Mouse (Mus musculus): ENCODE data around the gene Cfap73.

The Cfap73 gene

GRCm38 (mm10) chr5:120611416-120611815 lies 22.6 kb downstream of the Cfap73 start:
- no peak for DNase-seq

- peak; percentile 65 to 76 for DNase-seq
Measured at GRCm38 (mm10) chr5:120610906-120611305, 23.1 kb downstream of the Cfap73 start.

DNA sequence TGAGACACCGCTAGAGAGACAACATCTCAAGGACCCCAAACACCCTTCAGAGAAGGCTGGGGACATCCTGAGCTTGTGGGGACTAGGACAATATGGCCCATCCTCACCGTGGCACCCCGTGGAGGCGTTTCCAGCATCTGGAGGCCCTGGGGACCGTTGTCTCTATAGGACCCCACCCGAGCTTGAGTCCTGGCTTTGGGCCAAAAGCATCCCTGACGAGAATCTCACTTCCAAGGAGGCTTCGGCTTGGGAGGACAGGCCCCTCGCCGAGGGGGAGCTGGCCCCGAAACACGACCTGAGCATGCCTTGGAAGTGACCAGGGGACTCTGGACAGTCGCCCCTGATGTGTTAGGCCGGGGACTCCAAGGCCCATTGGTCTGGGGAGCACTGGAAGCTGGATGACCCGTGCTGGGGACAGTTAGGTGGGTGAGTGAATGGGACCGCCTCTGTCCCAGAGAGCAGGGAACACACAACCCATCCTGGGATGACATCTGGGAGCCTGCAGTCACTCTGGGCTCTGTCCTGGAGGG lies 24.7 kb downstream of the Cfap73 start:
- no peak for DNase-seq

- DNase-seq: no peak
Measured at GRCm38 (mm10) chr5:120607335-120607734, 26.7 kb downstream of the Cfap73 start.

DNA sequence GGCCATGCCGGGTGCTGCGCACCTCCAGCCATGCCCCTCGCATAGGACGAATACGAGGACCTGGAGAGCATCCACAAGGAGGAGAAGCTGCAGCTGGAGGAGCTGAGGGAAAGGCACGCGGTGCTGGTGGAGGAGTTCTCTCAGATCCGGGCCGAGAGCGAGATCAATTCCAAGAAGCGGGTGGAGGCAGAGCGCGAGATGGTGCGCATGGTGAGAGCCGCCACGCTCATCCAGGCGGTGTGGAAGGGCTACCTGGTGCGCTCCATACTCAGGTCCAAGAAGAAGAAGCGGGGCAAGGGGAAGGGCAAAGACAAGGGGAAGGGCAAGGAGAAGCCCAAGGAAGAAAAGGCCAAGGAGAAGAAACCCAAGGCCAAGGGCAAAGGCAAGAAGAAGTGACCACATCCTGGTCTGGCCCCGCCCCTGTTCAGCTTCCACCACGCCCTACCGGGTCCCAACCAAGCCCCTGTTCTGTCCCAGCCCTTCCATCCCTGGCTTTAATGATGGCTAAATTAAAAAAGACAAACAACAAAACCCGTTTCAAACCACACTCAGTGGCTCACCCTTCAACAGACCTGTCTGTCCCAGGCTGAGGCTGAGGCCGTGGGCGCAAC lies 27.3 kb downstream of the Cfap73 start:
- no peak for DNase-seq

GRCm38 (mm10) chr5:120605688-120606087 lies 28.3 kb downstream of the Cfap73 start:
- peak; percentile 88 to 95 for DNase-seq

GRCm38 (mm10) chr5:120605241-120605661 lies 28.8 kb downstream of the Cfap73 start:
- no peak for DNase-seq

GRCm38 (mm10) chr5:120604839-120605238 lies 29.2 kb downstream of the Cfap73 start:
- DNase-seq: peak; percentile 89 to 96

DNA sequence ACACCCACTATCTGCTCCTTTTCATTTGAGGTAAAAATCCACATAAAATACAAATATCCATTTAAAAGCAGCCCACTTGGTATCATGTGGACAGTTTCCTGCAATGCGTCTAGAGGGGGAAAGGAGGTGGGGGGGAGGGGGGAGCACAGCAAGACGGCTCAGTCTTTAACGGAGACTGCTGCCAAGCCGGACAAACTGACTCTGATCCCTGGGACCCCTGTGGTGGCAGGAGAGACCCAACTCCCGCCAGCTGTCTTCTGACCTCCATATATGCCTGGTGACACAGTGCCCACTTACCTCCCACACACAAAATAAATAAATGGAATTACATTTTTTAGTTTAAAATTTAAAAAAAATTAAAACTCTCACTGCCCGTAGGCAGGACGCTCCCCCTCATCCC lies 30.5 kb downstream of the Cfap73 start:
- no peak for DNase-seq

DNA sequence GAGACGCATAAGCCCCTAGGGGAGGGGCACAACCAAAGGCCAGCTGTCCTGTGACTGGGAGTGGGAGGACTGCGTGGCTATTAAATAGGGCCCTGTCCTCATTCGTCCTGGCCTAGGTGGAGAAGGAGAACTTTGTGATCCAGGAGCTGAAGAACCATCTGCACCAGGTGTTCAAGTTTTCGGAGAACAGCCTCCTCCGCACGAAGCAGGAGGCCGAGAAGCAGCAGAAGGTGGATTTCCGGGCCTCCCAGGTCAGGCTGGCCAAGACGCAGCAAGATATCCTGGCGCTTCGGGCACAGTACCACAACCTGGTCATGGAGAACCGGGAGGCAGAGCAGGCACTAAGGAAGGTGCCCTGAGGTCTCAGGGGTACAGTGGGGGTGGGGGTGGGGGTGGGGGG lies 31.8 kb downstream of the Cfap73 start:
- no peak for DNase-seq

- DNase-seq: peak; percentile 38 to 69
Measured at GRCm38 (mm10) chr5:120600946-120601668, 32.9 kb downstream of the Cfap73 start.

DNA sequence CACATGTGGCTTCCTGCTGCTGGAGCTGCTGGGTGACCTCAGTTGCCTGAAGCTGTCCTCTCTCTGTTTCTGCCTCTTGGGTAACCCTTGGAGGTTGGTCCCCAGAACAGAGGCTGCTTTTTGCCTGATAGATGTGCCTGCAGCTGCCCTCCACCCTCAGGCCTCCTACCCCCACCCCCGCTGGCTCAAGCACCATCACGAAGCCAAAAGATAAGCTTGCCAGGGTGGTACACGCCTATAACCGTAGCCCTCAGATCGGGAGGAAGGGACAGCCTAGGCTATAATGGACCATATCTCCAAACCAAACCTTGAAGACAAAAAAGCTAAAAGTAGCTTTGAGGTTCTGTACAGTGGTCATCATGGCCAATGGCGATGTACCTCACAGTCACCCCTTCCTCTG lies 34.4 kb downstream of the Cfap73 start:
- DNase-seq: no peak

GRCm38 (mm10) chr5:120594485-120594884 lies 39.5 kb downstream of the Cfap73 start:
- peak; percentile 46 to 81 for DNase-seq

DNA sequence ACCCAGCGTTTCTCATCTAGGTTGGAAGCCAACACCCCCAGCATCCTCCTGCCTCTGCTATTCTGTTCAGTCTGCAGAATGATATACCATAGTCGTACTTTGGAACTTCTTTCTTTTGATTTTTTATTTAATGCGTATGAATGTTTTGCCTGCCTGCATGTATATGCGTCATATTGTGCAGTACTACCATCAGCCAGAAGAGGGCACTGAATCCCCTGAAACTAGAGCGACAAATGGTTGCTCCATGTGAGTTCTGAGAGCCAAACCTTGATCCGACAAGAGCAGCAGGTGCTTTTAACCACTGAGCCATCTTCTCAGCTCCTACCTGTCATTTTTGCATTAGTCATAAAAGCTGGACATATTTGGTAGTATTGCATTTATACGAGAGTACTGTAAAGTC lies 41.9 kb downstream of the Cfap73 start:
- DNase-seq: peak in 1 of 2 experiments; percentile 65

DNA sequence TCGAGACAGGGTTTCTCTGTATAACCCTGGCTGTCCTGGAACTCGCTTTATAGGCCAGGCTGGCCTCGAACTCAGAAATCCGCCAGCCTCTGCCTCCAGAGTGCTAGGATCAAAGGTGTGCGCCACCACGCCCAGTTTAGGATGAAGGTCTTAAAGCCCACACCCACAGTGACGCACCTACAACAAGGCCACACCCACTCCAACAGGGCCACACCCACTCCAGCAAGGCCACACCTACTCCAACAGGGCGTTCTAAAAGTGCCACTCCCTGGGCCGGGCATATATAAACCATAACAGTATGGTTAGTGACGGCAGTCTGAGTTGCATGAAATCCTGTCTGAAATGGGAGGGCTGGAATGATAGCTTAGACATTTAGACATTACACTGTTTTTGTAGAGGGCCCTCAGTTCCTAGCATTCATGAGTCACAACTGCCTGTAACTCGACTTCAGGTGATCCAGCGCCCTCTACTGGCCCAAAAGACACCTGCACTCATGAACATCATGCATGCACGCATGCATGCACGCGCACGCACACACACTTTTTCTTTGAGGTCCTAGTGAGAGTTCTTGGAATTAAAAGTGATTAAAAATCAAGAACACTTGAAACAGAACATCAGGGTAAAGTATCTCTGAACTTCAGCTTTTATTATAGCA lies 43.6 kb downstream of the Cfap73 start:
- DNase-seq: peak; percentile 51 to 71

DNA sequence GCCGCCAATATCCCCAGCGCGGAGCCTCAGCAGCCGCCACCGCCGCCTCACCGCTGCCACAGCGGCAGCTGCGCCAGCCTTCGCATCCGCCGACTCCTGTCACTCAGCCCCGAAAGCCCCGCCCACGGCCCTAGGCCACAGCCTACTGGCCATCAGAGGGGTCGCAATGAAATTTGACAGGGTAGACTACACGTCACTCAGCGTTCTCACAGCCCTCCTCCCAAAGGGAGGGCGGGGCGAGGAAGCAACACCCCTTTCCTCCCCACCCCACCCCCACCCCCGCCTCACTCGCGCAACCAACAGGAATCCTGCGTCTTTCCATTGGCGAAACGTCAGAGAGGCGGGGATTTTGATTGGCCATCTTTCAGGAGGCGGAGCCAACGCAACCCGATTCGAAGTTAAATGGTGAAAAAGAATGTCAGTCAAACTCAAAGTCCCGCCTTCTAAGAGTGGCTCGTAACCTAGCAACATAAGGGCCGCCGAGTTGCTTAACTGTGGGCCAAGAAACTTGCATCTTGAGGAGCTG lies 45.4 kb downstream of the Cfap73 start, which contains the start of the genes Tpcn1 and Iqcd:
Gene Tpcn1, minus strand, starts transcription at position 105 of the 526 bp plus-strand sequence.
Gene Iqcd, plus strand, starts transcription at position 448 of the 526 bp plus-strand sequence.
- DNase-seq: peak; percentile 100

GRCm38 (mm10) chr5:120587940-120588568 lies 46.0 kb downstream of the Cfap73 start:
- no peak for DNase-seq

DNA sequence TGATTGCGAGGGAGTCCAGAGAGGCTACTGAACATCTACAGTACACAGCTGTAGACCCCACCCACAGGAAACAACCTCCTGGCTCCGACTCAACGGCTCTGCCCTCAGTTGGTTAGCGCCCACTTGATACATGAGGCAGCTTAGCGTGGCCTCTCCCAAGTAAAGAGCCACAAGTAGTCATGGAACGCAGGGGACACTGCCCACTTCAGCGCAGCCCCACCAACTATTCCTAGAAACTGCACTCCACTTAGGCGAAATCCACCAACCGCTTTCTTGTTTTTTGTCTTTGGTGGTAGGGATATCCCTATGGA lies 46.5 kb downstream of the Cfap73 start:
- DNase-seq: peak; percentile 63 to 77

DNA sequence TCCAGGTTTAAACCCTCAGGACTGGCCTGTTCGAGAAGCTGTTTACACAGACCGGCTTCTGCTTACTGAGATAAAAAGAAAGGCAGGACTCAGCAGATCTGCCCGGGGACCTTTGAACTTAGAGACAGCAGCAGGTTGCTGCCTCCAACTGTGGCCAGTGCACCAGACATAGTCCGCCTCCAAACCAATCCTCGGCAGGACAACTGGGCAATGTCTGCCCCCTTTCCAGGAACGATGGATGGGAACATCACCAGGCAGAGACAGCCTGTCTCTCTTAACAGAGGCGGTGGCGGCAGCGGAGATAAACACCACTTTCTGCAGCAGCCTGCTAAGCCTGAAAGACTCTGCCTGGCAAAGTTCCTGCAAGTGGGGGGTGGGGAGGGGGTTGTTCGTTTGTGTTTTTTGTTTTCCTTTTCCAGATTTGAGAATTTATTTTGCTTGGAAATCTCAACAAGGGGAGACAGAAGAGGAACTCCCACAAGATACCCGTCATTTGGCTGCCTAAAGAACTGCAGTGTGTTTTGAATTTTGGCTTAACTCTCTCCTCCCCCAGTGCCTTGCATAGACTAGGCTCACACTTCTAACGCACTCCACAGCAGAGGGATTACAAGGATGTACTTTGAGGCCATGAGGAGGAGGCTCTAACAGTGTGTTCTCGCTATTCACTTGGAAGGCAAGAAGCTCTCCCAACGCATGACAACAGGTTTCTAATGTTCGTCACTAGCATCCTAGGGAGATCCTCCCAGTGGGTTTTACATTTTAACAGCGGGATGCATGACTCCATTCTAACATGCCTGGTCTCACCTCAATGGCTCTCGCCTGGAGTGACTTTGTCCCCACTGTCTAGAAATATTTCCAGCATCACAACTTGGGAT lies 47.1 kb downstream of the Cfap73 start:
- peak; percentile 78 to 92 for DNase-seq

GRCm38 (mm10) chr5:120584968-120585367 lies 49.1 kb downstream of the Cfap73 start:
- DNase-seq: peak in 1 of 2 experiments; percentile 67

- no peak for DNase-seq
Measured at GRCm38 (mm10) chr5:120583511-120583910, 50.5 kb downstream of the Cfap73 start.

GRCm38 (mm10) chr5:120582002-120582401 lies 52.0 kb downstream of the Cfap73 start:
- DNase-seq: peak; percentile 65 to 88
